Mouse (Mus musculus): ENCODE data around the gene H2-Q7. TPM values are rescaled to one million over a fixed set of nuclear protein-coding genes. Genes with fewer than 3 reads are reported as not detected.

H2-Q7 gene
- polyA plus RNA-seq, 1 experiment from 2014 or later: 9.4 TPM

DNA sequence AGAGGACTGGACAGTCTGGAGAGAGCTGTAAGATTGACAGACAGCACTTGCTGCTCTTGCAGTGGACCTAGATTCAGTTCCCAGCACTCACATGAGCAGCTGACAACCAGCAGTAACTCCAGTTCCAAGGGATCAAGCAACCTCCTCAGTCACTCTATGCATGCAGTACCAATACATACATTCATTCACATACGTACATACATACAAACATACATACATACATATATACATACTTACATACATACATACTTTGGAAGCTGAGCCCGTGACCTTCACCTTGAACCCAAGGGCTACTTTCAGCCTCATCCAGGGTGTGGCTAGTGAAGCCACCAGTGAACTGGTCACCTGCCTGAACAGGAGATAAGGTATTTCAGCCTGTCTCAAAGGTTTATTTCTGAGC lies 49.1 kb downstream of the H2-Q7 start:
- Histone ChIP-seq H3K4me3 (no peak overlapping the region), H3K27me3 (peaks cover 3% of the 10 kb centered on the region; the same call in 1 of the 2 replicates), H3K36me3 (no peaks in the 10 kb centered on the region), H3K4me1 (no peaks in the 10 kb centered on the region), H3K9ac (no peak overlapping the region), H3K27ac (no peak overlapping the region), H3K9me3 (no peaks in the 10 kb centered on the region), H3K4me2 (replicated peaks) (no peak overlapping the region)
- WGBS: 93% methylated on average over 2 of the region's 2 CpGs
- no peak for ATAC-seq (ENCODE audit: low FRiP score, low read depth)

GRCm38 (mm10) chr17:35490320-35490719 lies 51.4 kb downstream of the H2-Q7 start:
- H3K4me2 ChIP-seq (replicated peaks): no peak overlapping the region
- no peaks in the 10 kb centered on the region for H3K9me3 ChIP-seq
- H3K36me3 ChIP-seq: no peaks in the 10 kb centered on the region
- ATAC-seq (ENCODE audit: low FRiP score, low read depth): no peak
- WGBS: 76% methylated on average over 5 of the region's 5 CpGs
- no peak overlapping the region for H3K4me3 ChIP-seq
- no peak overlapping the region for H3K9ac ChIP-seq
- no peaks in the 10 kb centered on the region for H3K4me1 ChIP-seq
- no peaks in the 10 kb centered on the region for H3K27me3 ChIP-seq
- H3K27ac ChIP-seq: no peak overlapping the region

Other genes with a start within 250 kb of the H2-Q7 start
- 0.99 and 1.3 TPM in 2 replicates for gene Ltb, start 244.7 kb upstream of the H2-Q7 start, polyA plus RNA-seq (2015; fragmentation: Nextera tagmentation; extraction: Ambion mirVana)
- gene Tnf, start 237.1 kb upstream of the H2-Q7 start, polyA plus RNA-seq (2015; fragmentation: Nextera tagmentation; extraction: Ambion mirVana): 0.27 and 0.36 TPM in 2 replicates
- not detected in 2 replicates for gene Lta, start 233.8 kb upstream of the H2-Q7 start, polyA plus RNA-seq (2015; fragmentation: Nextera tagmentation; extraction: Ambion mirVana)
- 0.40 and 0.60 TPM in 2 replicates for gene Gm16181, start 218.3 kb upstream of the H2-Q7 start, polyA plus RNA-seq (2015; fragmentation: Nextera tagmentation; extraction: Ambion mirVana)
- 4.2 and 5.3 TPM in 2 replicates for gene Atp6v1g2, start 205.5 kb upstream of the H2-Q7 start, polyA plus RNA-seq (2015; fragmentation: Nextera tagmentation; extraction: Ambion mirVana)
- 11.3 and 12.2 TPM in 2 replicates for gene Nfkbil1, start 203.4 kb upstream of the H2-Q7 start, polyA plus RNA-seq (2015; fragmentation: Nextera tagmentation; extraction: Ambion mirVana)
- 552 and 562 TPM in 2 replicates for gene Ddx39b, start 197.4 kb upstream of the H2-Q7 start, polyA plus RNA-seq (2015; fragmentation: Nextera tagmentation; extraction: Ambion mirVana)
- 29.1 and 30.8 TPM in 2 replicates for gene H2-D1, start 176.4 kb upstream of the H2-Q7 start, polyA plus RNA-seq (2015; fragmentation: Nextera tagmentation; extraction: Ambion mirVana)
- 0.09 and 0.31 TPM in 2 replicates for gene H2-Q1, start 118.8 kb upstream of the H2-Q7 start, polyA plus RNA-seq (2015; fragmentation: Nextera tagmentation; extraction: Ambion mirVana)
- 0.69 and 0.89 TPM in 2 replicates for gene H2-Q2, start 96.9 kb upstream of the H2-Q7 start, polyA plus RNA-seq (2015; fragmentation: Nextera tagmentation; extraction: Ambion mirVana)
- gene H2-Q4, start 59.5 kb upstream of the H2-Q7 start, polyA plus RNA-seq (2015; fragmentation: Nextera tagmentation; extraction: Ambion mirVana): 4.6 and 5.1 TPM in 2 replicates
- gene H2-Q6, start 14.3 kb upstream of the H2-Q7 start, polyA plus RNA-seq (2015; fragmentation: Nextera tagmentation; extraction: Ambion mirVana): 1.0 and 1.6 TPM in 2 replicates
- gene H2-Q10, start 30.9 kb downstream of the H2-Q7 start, polyA plus RNA-seq (2015; fragmentation: Nextera tagmentation; extraction: Ambion mirVana): 0.32 and 1.1 TPM in 2 replicates
- 0.23 TPM in 1 of 2 replicates, not detected in the other for gene Pou5f1, start 66.9 kb downstream of the H2-Q7 start, polyA plus RNA-seq (2015; fragmentation: Nextera tagmentation; extraction: Ambion mirVana)
- 68.6 and 70.6 TPM in 2 replicates for gene Tcf19, start 77.7 kb downstream of the H2-Q7 start, polyA plus RNA-seq (2015; fragmentation: Nextera tagmentation; extraction: Ambion mirVana)
- 20.9 and 22.1 TPM in 2 replicates for gene Cchcr1, start 77.9 kb downstream of the H2-Q7 start, polyA plus RNA-seq (2015; fragmentation: Nextera tagmentation; extraction: Ambion mirVana)
- 1.9 TPM in 2 replicates for gene Psors1c2, start 94.0 kb downstream of the H2-Q7 start, polyA plus RNA-seq (2015; fragmentation: Nextera tagmentation; extraction: Ambion mirVana)
- 0.06 and 0.11 TPM in 2 replicates for gene Cdsn, start 113.0 kb downstream of the H2-Q7 start, polyA plus RNA-seq (2015; fragmentation: Nextera tagmentation; extraction: Ambion mirVana)
- 0.38 TPM in 1 of 2 replicates, not detected in the other for gene 2300002M23Rik, start 128.3 kb downstream of the H2-Q7 start, polyA plus RNA-seq (2015; fragmentation: Nextera tagmentation; extraction: Ambion mirVana)
- gene Sfta2, start 162.4 kb downstream of the H2-Q7 start, polyA plus RNA-seq (2015; fragmentation: Nextera tagmentation; extraction: Ambion mirVana): not detected in 2 replicates
- gene Gm9573, start 187.5 kb downstream of the H2-Q7 start, polyA plus RNA-seq (2015; fragmentation: Nextera tagmentation; extraction: Ambion mirVana): not detected in 2 replicates
- gene Mucl3, start 204.5 kb downstream of the H2-Q7 start, polyA plus RNA-seq (2015; fragmentation: Nextera tagmentation; extraction: Ambion mirVana): 0.11 and 0.24 TPM in 2 replicates
- 17.8 and 21.0 TPM in 2 replicates for gene Vars2, start 228.4 kb downstream of the H2-Q7 start, polyA plus RNA-seq (2015; fragmentation: Nextera tagmentation; extraction: Ambion mirVana)
- gene Gtf2h4, start 234.6 kb downstream of the H2-Q7 start, polyA plus RNA-seq (2015; fragmentation: Nextera tagmentation; extraction: Ambion mirVana): 45.3 and 48.0 TPM in 2 replicates

All from limb, embryonic 13.5 days (tissue).